Mouse (Mus musculus) lung, adult 10 weeks (tissue): ENCODE results near the gene Esp24. TPM values are rescaled to one million over a fixed set of nuclear protein-coding genes. Genes with fewer than 3 reads are reported as not detected.

ENCODE experiments used
- polyA plus RNA-seq: library from polyadenylated mRNA; stranded (reverse); fragments of 350-450 nt; fragmentation: Illumina TruSeq; extraction: RNeasy Lipid Tissue Mini Kit (QIAGEN cat#74804); gene quantifications from one replicate; pipeline ENCODE4 v1.2.3, GENCODE M21; 2014; ENCODE audit warnings: low read depth, low replicate concordance; ENCODE audit not compliant: insufficient read depth

Esp24 gene
- polyA plus RNA-seq = not detected

DNA sequence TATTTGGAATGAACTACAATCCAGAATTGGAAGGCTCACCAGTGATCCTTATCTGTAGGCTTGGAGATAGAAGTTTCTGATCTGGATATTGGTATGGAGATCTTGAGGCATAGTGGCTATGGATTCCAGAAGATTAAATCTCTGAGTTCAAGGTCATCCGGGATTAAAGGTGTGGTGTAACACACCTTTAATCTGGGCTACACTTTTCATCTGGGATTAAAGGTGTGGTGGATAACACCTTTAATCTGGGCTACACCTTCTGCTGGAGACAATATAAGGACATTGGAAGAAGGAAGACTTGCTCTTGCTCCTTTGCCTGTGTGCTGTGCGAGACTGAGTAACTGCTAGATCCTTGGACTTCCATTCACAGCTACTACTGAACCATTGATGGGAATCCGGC is at the start of gene Esp24:
Gene Esp24 (plus strand): TSS at position 301 of the 400 bp plus-strand sequence.

DNA sequence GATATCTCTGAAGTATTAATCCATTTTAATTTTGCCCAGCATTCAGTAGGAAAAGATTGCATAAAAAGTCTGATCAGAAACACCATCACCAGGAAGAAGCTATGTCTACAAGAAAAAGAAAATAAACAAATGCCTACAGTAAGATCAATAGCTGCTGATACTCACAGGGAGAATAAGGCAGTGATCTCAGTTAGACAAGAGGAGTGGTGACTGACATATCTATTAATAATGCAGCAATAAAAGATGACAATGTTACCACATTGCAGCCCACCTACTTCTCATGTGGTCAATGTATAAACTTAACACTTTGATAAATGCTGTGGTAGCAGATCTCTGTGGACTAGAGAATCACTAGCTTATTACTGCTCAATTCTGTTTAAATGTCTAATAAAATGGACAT is 6.7 kb downstream of the Esp24 start, which contains the start of gene Gm21903:
Gene Gm21903 (minus strand): TSS at position 101 of the 400 bp plus-strand sequence.

DNA sequence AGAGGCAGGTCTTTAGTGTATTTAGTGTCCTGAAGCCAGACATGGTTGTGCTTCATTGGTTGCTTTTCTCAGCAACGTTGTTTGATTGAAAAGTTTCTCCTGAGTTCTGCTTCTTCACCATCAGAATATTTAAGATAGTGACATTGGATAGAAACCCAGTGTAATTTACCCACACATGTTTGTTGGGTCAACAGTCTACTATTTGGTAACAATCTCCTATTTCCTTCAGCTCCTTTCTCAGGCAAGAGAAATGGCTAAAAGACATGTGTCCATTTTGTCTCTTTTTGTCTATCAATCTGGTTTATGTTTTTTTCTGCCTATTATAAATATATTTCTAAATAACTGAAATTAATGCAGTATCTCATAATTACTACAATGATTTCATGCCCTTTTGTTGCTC is 40.4 kb downstream of the Esp24 start, which contains the start of gene Esp23:
Gene Esp23 (minus strand): TSS at position 101 of the 400 bp plus-strand sequence.

Other genes starting within 250 kb of the Esp24 start
- not detected for gene Gm21903, start 6.6 kb downstream of the Esp24 start, polyA plus RNA-seq
- not detected for gene Esp23, start 40.3 kb downstream of the Esp24 start, polyA plus RNA-seq
- gene Esp22, start 58.6 kb downstream of the Esp24 start, polyA plus RNA-seq = not detected